Mouse (Mus musculus) lung, adult 2 months (tissue): ENCODE measurements around the gene Sh2b3.

Experiments used
- CTCF ChIP-seq: fragments of 200-500 bp; IDR thresholded peaks from 2 replicates; pipeline ENCODE4 v1.5.1; 2011; ENCODE audit warnings: mild to moderate bottlenecking, low read length, control low read depth; ENCODE audit not compliant: insufficient read depth
- POLR2A ChIP-seq: fragments of 200-500 bp; IDR thresholded peaks from 2 replicates; pipeline ENCODE4 v1.6.1; 2011; ENCODE audit warnings: low read depth, mild to moderate bottlenecking, control low read depth, low read length, borderline replicate concordance; ENCODE audit errors: extremely low read depth

DNA sequence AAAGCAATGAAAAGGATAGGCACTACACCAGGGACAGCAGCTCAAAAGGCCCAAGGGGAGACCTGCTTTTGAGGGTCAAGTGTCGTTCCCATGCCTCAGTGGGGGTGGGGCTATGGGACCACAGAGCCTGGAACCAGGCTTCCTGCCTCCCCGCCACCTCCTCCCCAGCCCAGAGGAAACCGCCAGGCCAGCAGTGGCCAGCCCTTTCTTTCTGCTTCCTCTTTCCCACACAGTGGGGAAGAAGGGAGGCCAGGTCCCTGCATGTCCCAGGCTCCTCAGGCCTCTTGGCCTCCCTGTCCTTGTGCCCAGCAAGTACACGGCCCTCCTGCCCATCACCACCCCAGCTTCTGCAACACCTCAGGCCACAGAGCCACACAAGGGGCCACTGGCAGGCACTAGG is 13.3 kb downstream of the Sh2b3 start:
- TF ChIP-seq CTCF = no peak
- no peak for TF ChIP-seq POLR2A
